Mouse (Mus musculus): ENCODE data around the gene Rhob.
A peak's percentile ranks its signal among the peaks of the same experiment; 100 is the strongest.
"Not testable (repeated sequence)": the region's sequence is repeated elsewhere in the genome, so short reads cannot be mapped to it uniquely, and the experiment has no call there.

Rhob gene

DNA sequence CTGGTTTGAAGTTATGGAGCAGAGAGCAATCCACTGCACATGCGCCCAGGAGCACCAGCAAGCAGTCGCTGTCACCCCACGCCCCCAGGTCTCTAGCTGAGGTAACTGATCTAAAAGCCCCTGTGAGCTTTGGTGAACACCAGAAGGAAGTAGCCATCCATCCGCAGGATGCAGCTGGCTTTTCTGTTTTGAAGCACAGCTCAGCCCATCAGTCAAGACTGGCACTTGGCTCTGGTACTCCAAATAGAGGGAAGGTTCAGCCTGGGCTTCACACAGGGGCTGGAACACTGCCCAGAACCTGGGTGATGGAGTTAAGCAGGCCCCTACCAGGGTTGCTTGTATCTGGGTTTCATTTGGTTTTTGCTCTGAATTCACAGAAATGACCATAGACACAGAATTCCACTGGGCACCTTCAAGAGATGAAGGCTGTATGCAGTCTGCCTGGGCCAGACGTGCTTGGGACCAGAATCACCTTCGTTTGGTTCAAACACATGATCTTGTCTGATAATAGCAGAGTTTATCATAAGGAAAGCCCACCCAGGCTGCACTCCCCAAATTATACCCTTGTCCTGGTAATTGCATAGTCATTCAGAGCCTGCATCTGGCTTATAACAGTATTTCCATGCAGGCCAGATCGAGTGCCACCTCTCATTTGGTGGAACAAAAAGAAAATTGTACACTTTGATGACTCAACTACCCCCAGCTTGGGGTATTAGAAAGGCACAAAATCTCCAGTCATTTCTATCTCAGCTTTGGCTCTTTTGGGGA is 27.0 kb downstream of the Rhob start:
- DNase-seq (ENCODE audit: low spot score) = no peak

DNA sequence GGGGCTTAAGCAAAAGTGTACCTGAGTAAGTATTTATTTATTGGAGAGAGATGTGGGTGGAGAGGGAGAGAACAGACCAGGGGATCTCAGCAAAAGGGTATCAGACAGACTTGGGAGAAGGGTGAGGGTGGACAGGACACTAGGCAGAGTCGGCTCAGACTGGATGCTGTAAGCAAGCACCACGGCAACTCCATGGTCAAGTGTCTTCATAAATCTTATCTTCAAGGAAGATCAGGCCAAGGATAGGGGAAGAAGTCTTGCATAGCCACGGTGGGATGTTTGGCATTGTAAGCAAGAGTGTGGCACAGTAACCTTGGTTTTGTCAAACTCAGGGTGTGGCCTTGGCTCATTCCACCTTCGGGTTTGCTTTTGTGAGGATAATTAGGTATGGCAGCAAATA is 27.8 kb downstream of the Rhob start:
- DNase-seq (ENCODE audit: low spot score) = no peak

DNA sequence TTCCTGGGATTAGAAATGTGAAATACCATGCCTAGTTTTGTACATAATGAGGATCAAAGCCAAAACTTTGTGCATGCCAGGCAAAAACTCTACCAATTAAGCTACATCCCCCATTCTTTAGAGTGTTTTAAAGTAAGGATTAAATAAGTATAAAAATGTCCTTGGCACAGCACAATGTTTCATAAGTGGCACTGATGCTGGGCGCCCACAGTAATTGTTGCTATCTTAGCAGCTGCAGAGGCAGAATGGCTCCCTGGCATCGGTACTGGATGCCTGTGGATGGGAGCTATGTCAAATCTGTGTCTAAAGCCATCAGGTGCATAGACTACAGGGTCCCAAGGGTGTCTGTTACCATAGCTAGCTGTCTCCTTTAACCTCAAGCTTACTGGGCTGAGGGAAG is 28.8 kb downstream of the Rhob start:
- no peak for DNase-seq (ENCODE audit: low spot score)

DNA sequence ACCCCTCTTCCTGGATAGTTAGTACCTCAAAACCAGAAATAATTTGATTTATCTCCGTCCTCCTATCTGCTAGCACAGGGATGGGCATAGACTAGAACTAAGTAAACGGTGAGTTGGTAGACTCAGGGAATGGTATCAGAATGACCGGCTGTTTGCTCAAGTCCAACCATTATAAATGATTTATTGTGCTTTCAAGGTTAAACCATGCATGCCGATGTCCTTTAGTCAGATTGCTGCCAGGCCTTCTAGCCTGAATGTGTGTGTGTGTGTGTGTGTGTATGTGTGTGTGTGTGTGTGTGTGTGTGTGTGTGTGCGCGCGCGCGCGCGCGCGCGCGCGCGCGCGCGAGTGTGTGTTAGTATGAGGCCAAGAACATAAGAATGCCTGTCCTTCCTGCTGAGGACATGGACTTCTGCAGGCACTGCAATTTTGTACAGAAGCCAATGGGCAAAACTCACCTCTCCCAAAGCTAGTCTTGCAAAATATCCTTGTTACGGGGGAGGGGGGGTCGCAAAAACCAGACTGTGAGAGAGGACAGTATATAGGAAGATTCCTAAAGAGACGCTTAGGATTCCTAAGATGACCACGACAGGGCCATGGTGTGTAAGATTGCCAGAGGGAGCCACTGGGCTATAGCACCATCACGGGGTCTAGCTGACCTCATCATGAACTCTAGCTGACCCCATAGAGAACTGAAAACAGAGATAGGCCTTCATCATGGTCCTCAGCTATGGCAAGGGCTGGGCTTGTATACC is 29.9 kb downstream of the Rhob start:
- no peak for DNase-seq (ENCODE audit: low spot score)

DNA sequence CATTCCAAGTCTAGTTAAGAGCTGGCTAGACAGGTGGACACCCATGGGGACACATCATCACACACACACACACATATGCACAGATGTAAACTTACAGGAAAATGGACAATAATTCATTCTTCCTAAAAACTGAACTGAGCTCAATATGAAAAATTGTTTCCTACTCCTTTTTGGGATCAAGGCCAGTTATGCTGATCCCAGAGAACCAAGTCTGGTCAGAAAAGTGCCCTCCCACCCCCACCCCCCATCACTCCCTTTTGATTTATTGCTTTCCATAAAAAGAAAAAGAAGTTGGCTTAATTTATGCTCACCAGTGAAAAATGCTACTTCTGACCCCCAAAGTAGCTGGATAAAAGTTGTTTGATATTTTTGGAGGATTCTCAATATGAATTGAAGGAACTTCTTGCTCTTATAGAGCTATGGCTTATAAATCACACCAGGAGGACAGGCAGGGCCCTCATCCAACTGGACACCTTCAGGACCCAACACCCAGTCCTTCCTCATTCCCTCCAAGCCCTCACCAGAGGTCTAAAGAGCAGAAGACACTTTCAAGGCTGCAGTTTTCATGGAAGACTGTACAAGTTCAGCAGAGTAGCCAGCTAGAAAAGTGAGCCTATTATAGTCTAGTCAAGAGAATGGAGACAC is 31.5 kb downstream of the Rhob start:
- DNase-seq (ENCODE audit: low spot score) = no peak

DNA sequence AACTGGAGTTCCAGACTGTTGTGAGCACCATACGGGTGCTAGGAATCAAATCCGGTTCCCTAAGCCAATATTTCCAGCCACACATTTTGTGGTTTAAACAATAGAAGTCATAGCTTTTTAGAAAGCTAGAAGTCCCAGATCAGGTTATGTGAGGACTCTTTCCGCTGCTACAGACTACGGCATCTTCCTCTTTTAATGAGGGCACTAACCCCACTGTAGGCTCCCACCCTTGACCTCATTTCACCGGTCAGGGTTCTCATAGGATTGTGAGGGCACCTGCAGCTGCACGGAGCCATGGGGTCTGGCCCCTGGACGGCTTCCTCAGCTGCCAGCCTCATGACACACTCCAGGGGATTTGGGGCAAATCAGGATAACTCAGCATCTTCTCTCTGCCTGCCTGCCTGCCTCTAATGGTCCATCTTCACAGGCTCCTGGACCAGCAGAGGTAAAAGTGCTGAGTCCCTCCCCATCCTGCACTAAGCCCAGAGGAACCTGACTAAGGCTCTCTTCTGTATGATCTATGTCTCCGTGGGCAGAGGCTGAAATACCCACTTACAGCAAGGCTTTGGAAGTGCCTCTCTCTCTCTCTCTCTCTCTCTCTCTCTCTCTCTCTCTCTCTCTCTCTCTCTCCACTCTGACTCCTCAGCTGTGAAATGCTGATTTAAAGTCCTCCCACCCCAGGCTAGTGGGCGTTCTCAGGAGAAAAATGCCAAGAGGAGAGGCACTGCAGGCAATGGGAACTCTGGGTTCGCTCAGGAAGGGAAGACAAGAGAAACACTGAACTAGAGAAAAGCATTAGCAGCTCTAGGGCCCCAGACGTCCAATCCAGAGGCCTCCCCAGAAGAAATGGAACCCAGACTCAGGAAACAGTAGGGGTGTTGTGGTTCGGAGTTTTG is 32.5 kb downstream of the Rhob start:
- no peak for DNase-seq (ENCODE audit: low spot score)

DNA sequence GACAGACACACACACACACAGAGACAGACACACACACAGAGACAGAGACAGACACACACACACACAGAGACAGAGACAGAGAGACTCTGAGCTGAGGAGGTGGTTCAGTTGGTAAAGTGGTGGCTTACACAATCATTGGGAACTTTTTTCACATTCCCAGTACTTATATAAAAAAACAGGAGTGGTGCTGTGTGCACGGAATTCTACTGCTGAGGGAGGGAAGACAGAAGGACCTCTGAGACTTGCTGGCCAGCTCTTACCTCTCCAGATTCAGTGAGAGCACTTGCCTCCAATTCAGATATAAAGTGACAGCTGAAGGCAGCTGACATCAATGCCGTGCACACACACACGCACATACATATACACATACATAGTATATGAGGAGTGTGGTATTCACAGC is 34.1 kb downstream of the Rhob start:
- DNase-seq (ENCODE audit: low spot score) = no peak

DNA sequence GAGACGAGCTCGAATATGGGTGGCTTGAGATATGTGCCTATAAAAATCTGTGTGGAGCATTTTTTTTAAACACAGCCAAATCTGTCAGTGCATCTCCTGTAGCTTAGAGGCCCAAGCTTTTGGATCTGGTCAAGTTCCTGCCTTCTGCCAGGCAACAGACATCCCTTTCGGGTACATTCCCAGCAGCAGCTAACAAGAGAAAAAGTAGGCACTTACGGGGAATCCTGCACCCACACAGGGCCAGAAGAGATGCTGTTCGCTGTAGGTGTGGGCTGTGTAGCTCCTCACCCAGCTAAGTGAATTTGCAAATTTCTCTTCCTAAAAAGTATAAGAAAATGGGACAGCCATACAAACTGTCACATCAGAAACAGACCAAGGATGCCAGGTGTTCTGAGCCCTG is 34.8 kb downstream of the Rhob start:
- no peak for DNase-seq (ENCODE audit: low spot score)

DNA sequence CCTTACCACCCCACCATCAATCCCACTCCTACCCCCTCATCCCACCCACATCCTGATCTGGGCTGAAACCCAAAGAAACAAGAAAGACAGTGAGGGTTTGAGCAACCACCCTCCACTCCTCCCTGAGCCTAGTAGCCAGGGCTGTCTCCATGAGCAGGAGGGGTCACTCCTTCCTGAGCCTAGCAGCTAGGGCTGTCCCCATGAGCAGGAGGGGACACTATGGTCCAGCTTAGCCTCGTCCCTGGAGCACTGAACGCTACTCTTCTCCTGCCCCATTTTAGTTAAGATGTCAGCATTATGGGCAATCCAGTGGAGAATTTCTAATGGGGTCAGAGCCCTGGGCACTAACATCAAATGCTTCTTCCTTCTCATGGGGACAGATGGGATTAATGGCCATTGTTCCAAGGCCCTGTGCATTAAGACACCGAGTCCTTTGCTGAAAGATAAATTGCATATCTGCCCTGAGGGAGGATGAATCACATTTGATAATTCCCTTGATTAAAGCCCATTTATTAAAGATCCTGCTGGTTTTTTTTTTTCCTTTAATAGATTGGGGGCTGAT is 36.1 kb downstream of the Rhob start:
- DNase-seq (ENCODE audit: low spot score) = no peak

DNA sequence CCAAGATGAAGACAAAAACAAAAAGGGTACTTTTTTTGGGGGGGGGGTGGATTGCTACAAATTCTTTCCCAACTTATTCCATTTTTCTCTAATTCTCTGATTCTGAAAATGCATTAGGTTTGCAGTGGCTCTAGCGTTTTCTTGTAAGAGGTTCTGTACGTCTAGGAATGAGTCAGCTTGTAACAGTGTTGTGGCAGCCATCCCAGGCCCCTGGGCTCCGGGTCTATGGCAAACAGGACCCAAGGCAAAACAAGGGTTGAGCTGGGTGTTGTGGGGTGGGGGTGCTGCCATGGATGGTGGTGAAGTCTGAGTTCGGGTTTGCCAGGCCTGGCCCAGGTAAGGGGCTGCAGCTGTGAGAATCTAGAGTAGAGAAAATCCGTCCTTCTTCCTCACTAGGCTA is 37.3 kb downstream of the Rhob start:
- no peak for DNase-seq (ENCODE audit: low spot score)

DNA sequence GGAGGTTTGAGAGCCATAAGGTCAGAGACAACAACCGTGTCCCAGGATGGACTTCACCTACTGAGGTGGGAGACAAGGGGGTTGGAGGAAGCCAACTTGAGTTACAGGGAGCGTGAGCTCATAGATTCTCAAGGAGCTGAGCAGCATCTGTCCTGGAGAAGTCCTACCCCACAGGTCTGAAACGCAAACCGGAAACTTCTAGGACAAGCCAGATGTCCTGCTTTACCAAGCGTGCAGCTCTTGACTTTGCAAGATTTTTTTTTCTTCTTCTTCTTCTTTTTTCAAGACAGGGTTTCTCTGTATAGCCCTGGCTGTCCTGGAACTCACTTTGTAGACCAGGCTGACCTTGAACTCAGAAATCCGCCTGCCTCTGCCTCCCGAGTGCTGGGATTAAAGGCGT is 38.2 kb downstream of the Rhob start:
- not testable (repeated sequence) for DNase-seq (ENCODE audit: low spot score)

DNA sequence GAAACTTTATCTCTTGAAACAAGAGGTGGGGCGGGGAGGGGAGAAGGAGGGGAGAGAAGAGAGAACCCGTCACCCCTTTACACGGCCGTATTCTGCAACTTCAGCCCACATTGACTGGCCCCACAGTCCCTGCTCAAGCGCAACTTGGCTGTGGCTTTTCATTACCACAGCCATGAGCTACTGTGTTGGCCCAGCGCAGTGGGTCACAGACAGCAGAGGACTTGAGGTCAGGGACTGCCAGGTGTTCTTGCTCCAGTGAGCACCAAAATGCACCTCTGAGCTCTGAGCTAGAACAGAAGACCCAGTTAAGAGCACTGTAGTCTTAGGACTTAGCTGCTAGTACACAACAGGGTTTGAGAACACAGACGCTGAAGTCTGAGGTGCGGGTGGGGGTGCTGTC is 41.4 kb downstream of the Rhob start:
- DNase-seq (ENCODE audit: low spot score) = no peak

DNA sequence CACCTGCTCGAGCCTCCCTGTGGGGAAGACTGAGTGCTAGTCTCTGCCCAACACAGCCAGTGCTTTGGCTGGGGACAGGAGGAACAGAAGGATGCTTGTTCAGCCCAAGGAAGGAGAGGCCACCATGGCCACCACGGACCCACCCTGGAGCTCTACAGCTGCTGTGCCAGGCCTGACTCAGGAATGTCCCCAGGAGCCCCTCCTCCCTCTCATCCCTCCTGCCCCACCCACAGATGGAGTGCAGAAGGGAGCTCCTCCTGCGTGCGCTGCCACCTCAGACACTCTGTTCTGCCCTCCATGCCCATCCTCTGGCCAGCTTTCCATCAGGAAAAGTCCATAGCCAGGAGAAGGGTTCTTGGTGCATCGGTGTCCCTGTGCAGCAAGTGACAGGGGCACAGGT is 42.8 kb downstream of the Rhob start:
- no peak for DNase-seq (ENCODE audit: low spot score)

DNA sequence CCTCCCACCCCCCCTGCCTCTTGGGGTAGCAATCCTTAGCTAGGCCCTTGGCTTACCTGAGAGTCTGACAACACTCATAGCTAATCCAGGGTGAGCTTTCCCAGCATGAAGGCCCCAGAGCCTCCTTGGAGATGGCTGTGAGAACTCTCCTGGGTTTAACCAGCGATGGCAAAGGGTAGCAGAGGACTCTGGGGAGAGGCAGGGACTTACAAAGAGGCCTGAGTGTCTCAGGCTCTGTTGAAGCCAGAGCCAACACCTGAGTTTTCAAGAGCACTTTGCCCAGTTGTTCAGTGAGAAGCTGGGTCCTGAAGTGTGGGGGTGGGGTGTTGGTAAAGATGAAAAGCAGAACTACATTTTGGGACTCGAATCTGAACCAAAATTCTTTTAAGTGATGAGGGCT is 44.8 kb downstream of the Rhob start:
- DNase-seq (ENCODE audit: low spot score) = no peak

DNA sequence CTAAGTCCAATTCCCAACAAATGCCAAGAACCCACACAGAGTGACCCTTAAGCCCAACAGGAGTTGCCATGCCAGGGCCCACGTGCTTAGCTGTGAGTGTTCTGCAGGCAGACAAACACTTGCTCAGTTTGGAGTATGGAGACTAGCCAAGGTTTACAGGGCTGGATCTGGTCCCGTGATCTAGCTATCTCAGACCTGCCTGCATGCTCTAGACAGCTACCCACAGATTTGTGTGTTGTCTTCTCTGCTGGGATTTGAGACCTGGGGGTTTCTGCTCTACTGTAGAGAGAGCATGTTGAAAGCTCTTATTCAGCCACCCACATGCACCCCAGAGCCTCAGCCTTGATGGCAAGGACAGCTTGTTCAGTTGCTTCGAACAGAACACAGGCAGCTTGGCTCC is 45.3 kb downstream of the Rhob start:
- DNase-seq (ENCODE audit: low spot score) = no peak

DNA sequence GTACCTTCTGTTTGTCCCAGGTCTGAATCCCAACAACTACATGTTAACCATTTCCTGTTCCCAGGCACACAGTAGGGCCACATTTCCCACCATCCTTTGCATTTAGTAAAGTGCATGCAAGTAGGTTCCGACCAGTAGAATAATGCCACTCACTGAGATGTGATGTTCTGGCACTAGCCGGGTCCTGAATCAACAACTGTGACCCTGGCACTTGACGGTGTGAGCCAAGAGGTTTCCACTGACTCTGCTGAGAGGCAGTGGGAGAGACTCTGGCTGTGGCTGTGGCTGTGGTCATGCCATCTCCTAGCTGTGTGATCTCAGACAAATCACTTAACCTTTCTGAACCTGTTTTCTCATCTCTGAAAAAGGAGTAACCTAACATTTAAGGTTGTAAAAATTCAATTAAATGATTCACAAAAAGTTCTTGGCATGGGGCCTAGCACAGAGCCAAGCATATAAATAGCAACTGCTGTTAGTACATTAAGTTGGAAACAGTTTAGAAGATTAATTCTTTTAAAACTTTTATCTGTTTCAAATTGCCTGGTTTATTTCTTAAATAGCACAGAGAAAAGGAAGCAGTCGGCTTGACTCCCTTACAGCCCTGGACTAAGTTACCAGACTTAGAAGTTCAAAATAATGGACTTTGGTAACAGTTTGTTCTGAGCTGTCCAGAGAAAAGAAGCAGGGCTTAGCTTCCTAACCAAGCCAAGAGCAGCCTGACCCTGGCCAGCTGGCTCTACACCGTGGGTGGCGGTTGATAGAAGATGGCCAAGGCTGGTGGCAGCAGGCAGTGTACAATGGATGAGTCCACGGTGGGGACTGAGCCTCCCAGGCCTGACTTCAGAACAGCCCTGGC is 46.8 kb downstream of the Rhob start:
- no peak for DNase-seq (ENCODE audit: low spot score)

DNA sequence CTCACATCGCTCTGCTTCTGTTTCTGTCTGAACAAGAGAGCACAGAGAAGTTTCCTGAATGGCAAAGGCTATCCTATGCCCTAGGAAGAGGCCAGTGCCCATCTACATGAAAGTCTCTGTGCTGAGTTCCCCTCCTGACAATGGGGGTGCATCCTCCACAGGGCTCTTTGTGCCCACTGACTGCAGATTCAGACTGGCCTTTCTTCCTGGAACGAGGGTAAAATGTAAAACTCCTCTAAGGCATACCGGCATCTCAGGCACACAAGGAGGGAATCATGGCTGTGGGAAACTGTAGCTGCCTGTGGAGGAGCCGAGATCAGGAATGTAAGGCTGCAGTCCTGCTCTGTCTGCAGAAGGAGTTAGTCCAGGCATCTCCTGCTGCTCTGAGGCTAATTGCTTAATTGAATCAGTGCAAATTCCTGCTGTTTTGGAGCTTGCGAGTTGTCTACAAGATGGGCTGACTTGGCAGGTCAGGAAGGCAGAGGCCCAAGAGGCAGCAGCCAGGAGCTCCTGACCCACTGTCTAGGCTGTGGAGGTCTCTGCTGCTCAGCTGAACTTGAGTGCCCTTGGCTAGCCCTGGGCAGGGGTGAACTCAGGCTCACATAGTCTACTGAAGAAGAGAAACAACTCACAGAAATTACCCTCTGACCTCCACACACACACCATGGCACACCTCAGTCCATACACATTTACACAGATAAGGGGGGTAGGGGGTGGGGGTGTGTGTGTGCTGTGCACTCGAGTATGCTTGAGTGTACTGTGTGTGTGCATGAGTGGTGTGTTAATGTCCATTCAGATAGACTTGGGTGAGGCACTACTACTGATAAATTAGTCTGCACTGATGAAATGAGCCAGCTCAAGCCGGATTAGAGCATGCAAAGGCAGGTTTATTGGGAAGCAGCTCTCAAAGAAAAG is 48.0 kb downstream of the Rhob start:
- peak; percentile 22 for DNase-seq (ENCODE audit: low spot score)

DNA sequence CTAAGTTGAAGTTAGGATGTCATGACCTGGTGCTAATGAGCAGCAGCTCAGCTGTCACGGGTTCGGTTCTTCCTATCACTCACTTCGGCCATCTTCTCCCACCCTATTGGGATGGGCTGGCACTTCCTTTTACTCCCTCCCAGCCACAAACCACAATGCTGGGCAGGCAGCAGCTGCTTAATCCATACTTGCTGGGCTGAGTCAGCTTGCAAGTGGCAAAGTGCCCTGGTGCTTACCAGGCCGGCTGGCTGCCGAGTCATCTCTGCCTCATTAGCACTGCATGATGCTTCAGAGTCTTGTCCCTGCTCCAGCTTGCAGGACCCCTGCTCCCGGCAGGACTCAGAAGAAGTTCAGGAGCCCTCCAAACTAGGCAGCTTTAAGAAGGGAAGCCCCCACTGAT is 49.2 kb downstream of the Rhob start:
- no peak for DNase-seq (ENCODE audit: low spot score)

DNA sequence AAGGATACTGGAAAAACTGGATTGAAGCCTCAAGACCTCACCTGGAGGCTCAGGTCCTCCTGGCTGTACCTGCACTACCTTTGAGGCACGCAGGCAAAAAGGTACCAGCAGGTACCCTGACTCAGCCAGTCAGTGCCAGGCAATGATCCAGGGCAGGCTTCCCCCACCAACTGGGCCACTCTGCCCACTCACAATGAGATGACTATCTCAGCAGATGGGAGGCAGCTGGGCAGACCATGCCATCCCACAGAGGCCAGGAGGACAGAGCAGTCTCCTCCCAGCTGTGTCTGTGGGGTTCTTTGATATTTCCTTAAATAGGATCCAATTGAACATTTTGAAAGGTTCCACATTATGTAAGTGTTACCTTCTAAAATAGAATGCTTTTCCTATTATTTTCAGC is 49.8 kb downstream of the Rhob start:
- no peak for DNase-seq (ENCODE audit: low spot score)

All from yolk sac, embryonic 10.5 days (tissue).